Mouse (Mus musculus) thymus, postnatal 10 days (tissue): Measurements from ENCODE around the gene Usp9x.

Source experiments
- DNase-seq, 2 experiments: peaks; one replicate each; pipeline ENCODE4 v3.0.0; 2021; ENCODE audit warnings: low spot score in 2 of 2

The Usp9x gene

GRCm38 (mm10) chrX:13072461-13072982 is 1.2 kb downstream of the Usp9x start:
- DNase-seq, result peak; percentile 44 to 56

DNA sequence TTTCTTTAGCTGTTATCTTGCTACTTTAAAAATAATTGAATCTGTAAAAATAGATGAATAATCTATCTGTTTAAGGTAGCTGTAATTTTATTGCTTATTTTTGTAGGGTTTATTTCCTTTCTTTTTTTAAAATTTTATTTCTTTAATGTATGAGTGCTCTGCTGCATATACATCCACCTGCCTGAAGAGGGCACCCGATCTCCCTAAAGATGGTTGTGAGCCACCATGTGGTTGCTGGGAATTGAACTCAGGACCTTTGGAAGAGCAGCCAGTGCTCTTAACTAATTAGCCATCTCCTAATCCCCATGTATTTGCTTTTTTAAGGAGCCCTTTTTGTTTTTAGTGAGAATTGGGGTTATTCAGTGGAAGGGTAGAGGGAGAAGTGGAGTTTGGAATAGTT is 14.3 kb downstream of the Usp9x start:
- no peak for DNase-seq

DNA sequence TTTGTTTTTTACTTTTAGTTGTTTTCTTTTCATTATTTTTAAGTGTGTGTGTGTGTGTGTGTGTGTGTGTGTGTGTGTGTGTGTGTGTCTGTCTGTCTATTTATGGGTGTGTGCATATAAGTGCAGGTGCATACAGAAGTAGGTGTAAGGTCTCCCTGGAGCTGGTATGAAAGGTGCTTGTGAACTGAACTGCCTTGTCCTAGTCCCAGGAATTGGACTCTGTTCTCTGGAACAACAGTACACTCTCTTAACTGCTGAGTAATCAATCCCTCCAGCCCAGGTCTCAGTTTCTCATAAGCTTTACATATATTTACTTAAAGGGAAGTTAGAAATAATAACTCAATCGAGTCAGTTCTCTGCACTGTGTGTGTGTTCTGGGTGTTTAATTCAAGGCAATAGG is 25.7 kb downstream of the Usp9x start:
- DNase-seq, result no peak

DNA sequence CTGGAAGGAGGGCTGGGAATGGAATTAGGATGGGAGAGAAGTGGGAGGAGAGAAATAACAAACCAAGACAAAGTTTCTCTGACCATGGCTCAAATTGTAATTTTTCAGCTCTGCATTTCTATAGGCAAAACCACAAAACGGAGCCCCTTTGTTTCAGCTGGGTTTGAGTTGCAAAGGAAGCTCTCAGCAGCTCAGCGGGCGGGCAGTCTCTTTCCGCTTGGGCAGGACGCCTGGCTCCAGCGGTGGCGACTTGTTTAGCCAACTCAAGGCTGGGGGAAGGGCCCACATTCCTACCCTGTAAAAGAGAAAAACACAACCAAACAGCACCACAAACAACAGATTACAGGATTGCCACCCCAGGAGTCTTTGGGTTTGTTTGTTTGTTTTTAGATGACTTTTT is 135.2 kb downstream of the Usp9x start:
- no peak for DNase-seq

DNA sequence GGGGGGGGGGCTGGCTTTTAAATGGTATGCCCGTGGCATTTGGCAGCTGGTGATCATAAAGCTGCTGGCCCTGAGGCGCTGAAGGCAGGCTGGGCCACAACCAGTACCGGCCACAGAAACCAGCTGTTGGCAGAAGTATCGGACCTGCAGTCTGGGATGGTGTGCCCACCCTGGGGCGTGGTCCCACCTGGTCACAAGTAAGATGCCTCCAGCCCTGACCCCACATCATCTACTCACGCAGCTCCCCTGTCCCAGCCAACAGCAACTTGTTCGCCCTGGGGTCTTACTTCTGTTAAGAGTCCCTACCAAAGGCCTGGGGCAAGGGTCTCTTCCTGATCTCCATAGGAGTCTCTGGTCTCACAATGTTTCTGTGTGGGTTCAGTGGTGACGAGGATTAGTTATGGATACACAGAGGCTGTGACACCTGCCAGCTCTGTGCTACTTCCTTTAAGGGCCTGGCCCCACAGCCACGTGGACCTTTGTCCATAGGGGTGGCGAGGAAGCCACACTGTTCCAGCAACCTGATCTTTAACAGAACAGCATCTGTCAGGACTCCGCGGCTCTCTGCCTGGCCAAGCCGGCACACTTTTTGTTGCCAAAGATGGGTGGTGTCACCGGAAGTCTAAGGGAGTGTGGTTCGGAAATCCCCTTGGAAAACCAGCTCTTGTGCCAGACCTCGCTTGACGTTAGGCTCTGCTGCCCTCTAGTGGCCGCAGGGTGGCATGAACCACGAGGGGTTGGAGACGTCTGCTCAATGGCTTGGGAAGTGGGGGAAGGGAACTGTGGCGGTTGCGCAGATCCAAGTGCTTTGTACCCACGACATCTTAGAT is 136.4 kb downstream of the Usp9x start:
- peak; percentile 76 to 82 for DNase-seq

DNA sequence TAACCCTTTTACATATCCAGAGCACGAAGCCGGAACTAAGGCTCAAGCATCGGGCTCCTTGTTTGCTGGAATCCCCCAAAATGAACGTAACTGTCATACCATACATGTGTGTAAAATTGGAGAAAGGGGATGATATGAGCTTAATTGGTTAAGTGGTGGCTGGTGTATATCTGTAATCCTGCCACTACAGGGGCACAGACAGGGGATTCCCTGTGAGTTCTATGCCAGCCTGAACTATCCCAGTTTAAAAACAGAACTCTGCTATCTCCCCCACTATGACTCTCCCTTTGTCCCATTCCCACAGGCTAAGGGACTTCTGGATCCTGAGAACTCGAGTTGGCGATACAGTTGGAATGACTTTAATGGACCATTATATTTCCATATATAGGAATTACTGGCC is 137.1 kb downstream of the Usp9x start:
- DNase-seq, result no peak

GRCm38 (mm10) chrX:13214275-13214674 is 143.0 kb downstream of the Usp9x start:
- peak; percentile 21 to 55 for DNase-seq
